Mouse (Mus musculus): Measurements from ENCODE around the gene Efnb1. TPM values are rescaled to one million over a fixed set of nuclear protein-coding genes. Genes with fewer than 3 reads are reported as not detected.
"Not testable (repeated sequence)": the region's sequence is repeated elsewhere in the genome, so short reads cannot be mapped to it uniquely, and the experiment has no call there.

The Efnb1 gene
- 37.3 and 40.5 TPM in 2 replicates for polyA plus RNA-seq (2014; fragmentation: Nextera tagmentation; extraction: Ambion mirVana)

DNA sequence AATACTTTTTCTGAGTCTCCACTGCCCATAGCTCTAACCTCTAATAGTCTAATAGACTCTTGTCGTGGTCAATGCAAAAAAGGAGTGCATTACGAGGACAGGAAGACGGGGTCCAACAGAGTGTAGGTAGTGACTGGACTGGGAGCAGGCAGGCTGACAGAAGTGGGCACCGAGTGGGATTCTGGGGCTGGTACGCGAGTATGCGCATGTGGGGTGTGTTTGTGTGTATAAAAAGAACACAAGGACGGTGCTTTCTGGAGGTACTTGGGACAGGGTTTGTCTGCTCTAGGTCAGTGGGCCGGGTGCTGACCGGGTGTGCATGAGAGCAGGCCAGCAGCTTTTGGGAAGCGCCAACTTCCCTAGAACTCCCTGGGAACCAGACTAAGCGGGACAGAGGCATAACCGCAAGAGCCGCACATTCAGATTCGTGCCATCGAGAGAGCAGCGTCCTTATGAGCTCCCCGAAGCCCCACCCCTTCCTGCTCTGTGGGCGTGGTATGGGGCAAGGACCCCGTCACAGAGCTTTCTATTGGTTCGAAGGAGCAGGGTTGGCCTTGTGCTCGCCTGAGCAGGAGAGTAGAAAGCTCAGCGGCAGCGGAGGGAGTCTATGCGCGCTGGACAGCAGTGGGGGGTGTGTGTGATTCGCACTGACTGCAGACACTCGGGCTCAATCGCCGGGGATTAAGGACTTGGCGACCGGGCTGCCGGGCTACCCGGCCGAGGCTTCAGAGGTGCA is at the start of gene Efnb1:
Efnb1 (plus strand) TSS at position 608 of the 736 bp plus-strand sequence.
- Histone ChIP-seq H3K4me3 (ENCODE audit: low read depth, low read length) (peak within 1 kb of the TSS; percentile 68), H3K27ac (ENCODE audit: low read depth, low read length) (peak within 1 kb of the TSS; percentile 78), H3K9ac (ENCODE audit: low read length) (peak within 1 kb of the TSS; percentile 85), H3K4me2 (ENCODE audit: low read depth) (peak within 1 kb of the TSS; percentile 72), H3K9me3 (ENCODE audit: control insufficient read depth, low read length) (no peaks in the 10 kb centered on the region), H3K36me3 (ENCODE audit: control insufficient read depth, insufficient read depth, low read length) (no peaks in the 10 kb centered on the region), H3K27me3 (ENCODE audit: control insufficient read depth, insufficient read depth, low read length) (no peaks in the 10 kb centered on the region; the same call in 1 of the 2 replicates), H3K4me1 (ENCODE audit: control insufficient read depth, insufficient read depth, low read length) (no peaks in the 10 kb centered on the region)
- ATAC-seq (ENCODE audit: insufficient read depth, low FRiP score, low TSS enrichment) = peak; percentile 90
- DNase-seq (ENCODE audit: low spot score) = peak; percentile 90
- 25% methylated on average over 34 of the region's 35 CpGs for WGBS

DNA sequence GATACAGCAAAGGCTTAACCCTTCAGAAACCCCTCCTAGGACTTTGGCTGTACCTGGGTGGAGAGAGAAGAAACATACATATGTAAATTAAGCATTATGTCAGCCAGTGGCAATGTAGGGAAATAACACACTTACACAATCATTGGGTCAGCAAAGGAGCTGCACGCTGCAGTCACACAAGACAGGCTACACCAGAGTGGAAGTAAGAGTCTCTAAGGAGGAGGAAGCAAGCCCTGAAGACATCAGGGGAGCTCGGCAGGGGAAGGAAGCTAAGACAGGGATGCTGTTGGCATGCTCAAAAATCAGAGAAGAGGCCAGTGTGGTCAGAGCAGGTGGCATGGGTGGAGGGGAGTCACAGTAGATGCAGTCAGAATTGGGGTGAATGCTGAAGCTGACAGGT is 43.2 kb upstream of the Efnb1 start:
- H3K27me3 ChIP-seq (ENCODE audit: control insufficient read depth, insufficient read depth, low read length) = peaks cover 6% of the 10 kb centered on the region; the same call in 1 of the 2 replicates
- ATAC-seq (ENCODE audit: insufficient read depth, low FRiP score, low TSS enrichment) = no peak

DNA sequence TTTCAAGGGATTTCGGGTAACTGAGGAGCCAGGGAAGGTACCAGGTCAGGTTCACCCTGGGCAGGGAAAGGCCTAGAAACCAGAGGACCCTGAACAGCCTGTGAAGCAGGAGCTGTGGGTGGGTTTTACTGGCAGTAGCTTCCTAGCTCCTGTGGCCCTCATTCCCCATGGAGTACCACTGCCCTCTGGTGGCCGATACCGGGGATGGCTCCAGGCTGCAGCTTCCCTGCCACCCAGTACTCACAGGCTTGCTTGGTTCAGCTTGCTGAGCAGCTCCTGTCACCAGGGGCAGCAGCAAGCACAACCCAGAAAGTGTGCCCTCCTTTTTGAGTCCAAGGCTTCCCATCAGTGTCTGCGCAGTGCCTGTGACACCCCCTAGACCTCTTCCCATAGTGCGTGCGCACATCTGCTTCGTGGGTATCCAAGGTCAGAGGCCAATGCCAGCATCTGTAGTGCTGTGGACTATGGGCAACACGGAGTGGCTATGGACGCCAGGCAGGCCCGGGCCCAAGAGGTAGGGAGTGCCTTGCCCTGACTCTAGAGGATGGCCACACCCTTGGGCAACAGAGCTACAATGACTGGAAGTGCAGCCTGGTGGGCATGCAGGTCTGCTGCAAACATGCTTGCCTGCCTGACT is 24.7 kb upstream of the Efnb1 start:
- H3K27ac ChIP-seq (ENCODE audit: low read depth, low read length); H3K4me2 ChIP-seq (ENCODE audit: low read depth); H3K27me3 ChIP-seq (ENCODE audit: control insufficient read depth, insufficient read depth, low read length); H3K4me1 ChIP-seq (ENCODE audit: control insufficient read depth, insufficient read depth, low read length); DNase-seq (ENCODE audit: low spot score); H3K36me3 ChIP-seq (ENCODE audit: control insufficient read depth, insufficient read depth, low read length); H3K4me3 ChIP-seq (ENCODE audit: low read depth, low read length); H3K9me3 ChIP-seq (ENCODE audit: control insufficient read depth, low read length); H3K9ac ChIP-seq (ENCODE audit: low read length): not testable (repeated sequence)
- ATAC-seq (ENCODE audit: insufficient read depth, low FRiP score, low TSS enrichment) = peak; percentile 60; the same call in 1 of the 2 replicates
- 80% methylated on average over 7 of the region's 10 CpGs for whole genome bisulfite sequencing

More for the DNA sequence above, 43.2 kb upstream of the Efnb1 start:
- Histone ChIP-seq H3K9me3 (ENCODE audit: control insufficient read depth, low read length) (no peaks in the 10 kb centered on the region), H3K36me3 (ENCODE audit: control insufficient read depth, insufficient read depth, low read length) (no peaks in the 10 kb centered on the region), H3K4me1 (ENCODE audit: control insufficient read depth, insufficient read depth, low read length) (no peaks in the 10 kb centered on the region), H3K27ac (ENCODE audit: low read depth, low read length) (no peak overlapping the region), H3K9ac (ENCODE audit: low read length) (no peak overlapping the region), H3K4me3 (ENCODE audit: low read depth, low read length) (no peak overlapping the region), H3K4me2 (ENCODE audit: low read depth) (no peak overlapping the region)
- no peak for DNase-seq (ENCODE audit: low spot score)
- WGBS = 85% methylated on average over 2 of the region's 2 CpGs

DNA sequence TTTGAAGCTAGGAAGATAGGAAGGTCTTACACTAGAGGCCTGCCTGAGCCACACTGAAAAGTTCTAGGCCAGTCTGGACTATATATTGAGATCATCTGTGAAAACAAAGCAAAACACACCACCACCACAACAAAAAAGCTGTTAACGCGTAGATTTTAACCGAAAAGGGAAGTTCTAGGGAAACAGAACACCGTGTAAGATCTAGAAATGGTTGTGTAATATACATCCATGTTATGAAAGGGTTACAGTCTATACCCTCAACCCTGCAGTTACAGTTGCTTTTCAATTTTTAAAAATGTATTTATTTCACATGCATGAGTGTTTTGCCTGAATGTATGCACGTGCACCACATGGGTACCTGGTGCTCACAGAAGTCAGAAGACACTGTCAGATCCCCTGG is 16.4 kb upstream of the Efnb1 start:
- ATAC-seq (ENCODE audit: insufficient read depth, low FRiP score, low TSS enrichment) (no peak), DNase-seq (ENCODE audit: low spot score) (no peak)
- no peak overlapping the region for H3K27ac ChIP-seq (ENCODE audit: low read depth, low read length)
- no peak overlapping the region for H3K9ac ChIP-seq (ENCODE audit: low read length)
- H3K4me3 ChIP-seq (ENCODE audit: low read depth, low read length) = no peak overlapping the region
- no peaks in the 10 kb centered on the region for H3K36me3 ChIP-seq (ENCODE audit: control insufficient read depth, insufficient read depth, low read length)
- H3K9me3 ChIP-seq (ENCODE audit: control insufficient read depth, low read length) = no peaks in the 10 kb centered on the region
- H3K27me3 ChIP-seq (ENCODE audit: control insufficient read depth, insufficient read depth, low read length) = no peaks in the 10 kb centered on the region
- no peak overlapping the region for H3K4me2 ChIP-seq (ENCODE audit: low read depth)
- H3K4me1 ChIP-seq (ENCODE audit: control insufficient read depth, insufficient read depth, low read length) = no peaks in the 10 kb centered on the region
- 88% methylated on average over 5 of the region's 5 CpGs for WGBS

DNA sequence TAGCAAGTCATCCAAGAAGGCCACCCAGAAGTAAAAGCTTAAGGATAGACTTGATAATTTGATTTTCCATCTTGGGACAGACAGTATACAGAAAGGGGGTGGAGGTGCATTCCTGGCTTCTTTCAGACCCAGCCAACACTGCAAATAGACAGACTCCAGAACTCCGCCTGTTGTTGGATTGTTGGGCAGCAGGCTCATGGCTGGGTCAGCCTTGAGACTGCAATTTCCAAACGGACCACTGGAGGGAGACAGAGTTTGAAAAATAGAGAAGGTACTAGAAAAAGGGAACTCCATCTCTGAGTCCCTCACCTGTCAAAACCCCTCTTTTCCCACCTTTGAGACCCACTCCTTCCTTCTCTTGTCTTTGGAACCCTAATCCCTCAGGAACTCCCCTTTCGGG is 5.9 kb upstream of the Efnb1 start:
- Histone ChIP-seq H3K27me3 (ENCODE audit: control insufficient read depth, insufficient read depth, low read length) (no peaks in the 10 kb centered on the region; the same call in 1 of the 2 replicates), H3K9ac (ENCODE audit: low read length) (no peak overlapping the region), H3K4me2 (ENCODE audit: low read depth) (no peak overlapping the region), H3K4me1 (ENCODE audit: control insufficient read depth, insufficient read depth, low read length) (no peaks in the 10 kb centered on the region), H3K4me3 (ENCODE audit: low read depth, low read length) (no peak overlapping the region), H3K27ac (ENCODE audit: low read depth, low read length) (no peak overlapping the region), H3K9me3 (ENCODE audit: control insufficient read depth, low read length) (no peaks in the 10 kb centered on the region), H3K36me3 (ENCODE audit: control insufficient read depth, insufficient read depth, low read length) (no peaks in the 10 kb centered on the region)
- DNase-seq (ENCODE audit: low spot score) (peak; percentile 65), ATAC-seq (ENCODE audit: insufficient read depth, low FRiP score, low TSS enrichment) (peak; percentile 54; the same call in 1 of the 2 replicates)
- 35% methylated on average over 3 of the region's 3 CpGs for WGBS

DNA sequence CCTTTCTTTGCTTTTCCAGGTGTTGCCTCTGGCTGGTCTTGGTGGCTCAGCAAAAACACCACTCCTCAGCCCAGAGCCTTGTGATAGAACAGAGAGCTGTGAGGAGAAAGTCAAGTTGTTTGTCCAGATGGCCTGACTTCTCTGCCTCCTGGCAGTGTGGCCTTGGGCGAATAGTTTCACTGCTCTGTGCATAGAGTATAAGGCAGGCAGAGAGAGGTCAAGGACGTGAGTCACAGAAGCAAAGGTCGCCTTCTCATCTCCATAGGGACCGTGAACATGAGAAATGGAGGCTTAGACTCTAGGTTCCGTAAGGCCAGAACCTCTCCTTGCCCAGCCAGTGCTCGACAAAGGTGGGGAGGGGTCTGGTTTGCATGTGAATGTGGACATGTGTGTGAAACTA is 3.4 kb upstream of the Efnb1 start:
- Histone ChIP-seq H3K36me3 (ENCODE audit: control insufficient read depth, insufficient read depth, low read length) (no peaks in the 10 kb centered on the region), H3K4me1 (ENCODE audit: control insufficient read depth, insufficient read depth, low read length) (no peaks in the 10 kb centered on the region), H3K4me3 (ENCODE audit: low read depth, low read length) (no peak overlapping the region), H3K27me3 (ENCODE audit: control insufficient read depth, insufficient read depth, low read length) (no peaks in the 10 kb centered on the region; the same call in 1 of the 2 replicates), H3K4me2 (ENCODE audit: low read depth) (no peak overlapping the region), H3K9ac (ENCODE audit: low read length) (no peak overlapping the region), H3K9me3 (ENCODE audit: control insufficient read depth, low read length) (no peaks in the 10 kb centered on the region), H3K27ac (ENCODE audit: low read depth, low read length) (no peak overlapping the region)
- ATAC-seq (ENCODE audit: insufficient read depth, low FRiP score, low TSS enrichment) (no peak), DNase-seq (ENCODE audit: low spot score) (no peak)
- WGBS = 61% methylated on average over 6 of the region's 6 CpGs

DNA sequence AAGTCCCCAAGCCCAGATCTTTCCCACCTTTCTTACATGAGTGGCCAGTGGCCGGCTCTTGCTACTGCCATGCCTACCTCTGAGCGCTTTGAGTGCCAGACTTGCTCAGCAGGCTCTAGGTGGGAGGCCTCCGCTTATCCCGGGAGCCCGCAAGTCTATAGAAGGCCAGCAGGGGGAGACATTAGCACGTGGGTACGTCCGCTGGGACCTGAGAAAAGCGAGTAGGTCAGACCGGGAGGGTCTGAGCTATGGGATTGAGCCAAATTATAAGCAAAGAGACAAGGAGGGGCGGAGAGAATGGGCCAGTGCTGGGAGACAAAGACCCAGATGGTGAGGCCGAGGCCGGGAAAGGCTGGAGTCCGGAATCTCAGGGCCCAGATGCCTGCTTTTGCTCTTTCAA is 1.0 kb upstream of the Efnb1 start:
- 27% methylated on average over 14 of the region's 14 CpGs for WGBS
- Histone ChIP-seq H3K4me1 (ENCODE audit: control insufficient read depth, insufficient read depth, low read length) (no peaks in the 10 kb centered on the region), H3K9me3 (ENCODE audit: control insufficient read depth, low read length) (no peaks in the 10 kb centered on the region), H3K9ac (ENCODE audit: low read length) (peak overlapping the region; percentile 28; the same call in 1 of the 2 replicates), H3K27me3 (ENCODE audit: control insufficient read depth, insufficient read depth, low read length) (no peaks in the 10 kb centered on the region; the same call in 1 of the 2 replicates), H3K27ac (ENCODE audit: low read depth, low read length) (peak overlapping the region; percentile 60), H3K36me3 (ENCODE audit: control insufficient read depth, insufficient read depth, low read length) (no peaks in the 10 kb centered on the region), H3K4me2 (ENCODE audit: low read depth) (peak overlapping the region; percentile 44), H3K4me3 (ENCODE audit: low read depth, low read length) (0 out of 2 replicates have a peak overlapping the region, but pooled peaks have one; percentile 2)
- ATAC-seq (ENCODE audit: insufficient read depth, low FRiP score, low TSS enrichment) (peak; percentile 73), DNase-seq (ENCODE audit: low spot score) (peak; percentile 87)

DNA sequence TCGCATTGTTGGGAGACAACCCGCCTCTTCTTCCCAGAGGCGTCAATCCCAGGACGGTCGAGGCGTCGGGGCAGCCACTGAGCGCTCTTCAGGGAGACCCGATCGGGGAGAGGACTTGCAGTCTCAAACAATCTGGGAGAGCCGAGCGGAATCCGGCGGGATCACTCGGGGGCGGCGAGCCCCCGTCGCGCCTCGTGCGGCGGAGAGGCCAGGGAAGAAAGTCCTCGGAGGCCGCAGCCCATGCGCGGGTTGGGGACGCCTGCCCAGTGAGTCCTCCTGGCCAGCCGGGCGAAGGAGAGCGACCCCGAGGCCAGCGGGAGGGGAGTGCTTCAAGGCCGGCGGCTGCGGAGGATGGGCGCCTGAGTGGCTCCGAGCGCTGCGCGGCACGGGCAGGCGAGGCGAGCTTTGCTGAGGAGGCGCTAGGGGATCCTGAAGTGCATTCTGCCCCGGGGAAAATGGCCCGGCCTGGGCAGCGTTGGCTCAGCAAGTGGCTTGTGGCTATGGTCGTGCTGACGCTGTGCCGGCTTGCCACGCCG is 569 bp downstream of the Efnb1 start:
- H3K4me3 ChIP-seq (ENCODE audit: low read depth, low read length) = peak overlapping the region; percentile 68
- DNase-seq (ENCODE audit: low spot score) = no peak
- H3K36me3 ChIP-seq (ENCODE audit: control insufficient read depth, insufficient read depth, low read length) = no peaks in the 10 kb centered on the region
- peak overlapping the region; percentile 78; the same call in 1 of the 2 replicates for H3K27ac ChIP-seq (ENCODE audit: low read depth, low read length)
- H3K9ac ChIP-seq (ENCODE audit: low read length) = peak overlapping the region; percentile 85
- H3K27me3 ChIP-seq (ENCODE audit: control insufficient read depth, insufficient read depth, low read length) = no peaks in the 10 kb centered on the region; the same call in 1 of the 2 replicates
- peaks cover 5% of the 10 kb centered on the region; the same call in 1 of the 2 replicates for H3K4me1 ChIP-seq (ENCODE audit: control insufficient read depth, insufficient read depth, low read length)
- peak; percentile 1; the same call in 1 of the 2 replicates for ATAC-seq (ENCODE audit: insufficient read depth, low FRiP score, low TSS enrichment)
- H3K9me3 ChIP-seq (ENCODE audit: control insufficient read depth, low read length) = no peaks in the 10 kb centered on the region
- 18% methylated on average over 46 of the region's 53 CpGs for WGBS
- H3K4me2 ChIP-seq (ENCODE audit: low read depth) = peak overlapping the region; percentile 72
